Mouse (Mus musculus) hindbrain, embryonic 13.5 days (tissue): ENCODE measurements at regions not wholly inside any gene's neighbourhood (a gene's known extent, or its start where the extent isn't known, plus 50 kb on each side); places are given as distances from the start of the nearest gene placed in this dataset.

ENCODE experiments used
- ATAC-seq: fragments of 200-750 bp; cut with Nextera tagmentation; 2 replicates; pipeline ENCODE4 v1.8.0; 2017; ENCODE audit warnings: moderate TSS enrichment; ENCODE audit not compliant: low FRiP score
- H3K27ac ChIP-seq: fragments of 300-500 bp; sonication (generic); 2 replicates; pipeline ENCODE4 v1.5.1; 2015; ENCODE audit warnings: inconsistent platforms, mild to moderate bottlenecking, moderate library complexity
- H3K27me3 ChIP-seq: fragments of 300-500 bp; sonication (generic); 2 replicates; pipeline ENCODE4 v1.6.1; 2015; ENCODE audit warnings: mild to moderate bottlenecking, inconsistent platforms
- H3K36me3 ChIP-seq: fragments of 300-500 bp; sonication (generic); 2 replicates; pipeline ENCODE4 v1.6.1; 2015; ENCODE audit warnings: mild to moderate bottlenecking, inconsistent platforms
- H3K4me1 ChIP-seq: fragments of 300-500 bp; sonication (generic); replicated peaks from 2 replicates; pipeline ENCODE4 v1.6.1; 2015; ENCODE audit warnings: inconsistent platforms
- H3K4me2 ChIP-seq: fragments of 300-500 bp; sonication (generic); 2 replicates; pipeline ENCODE4 v1.6.1; 2015; ENCODE audit warnings: inconsistent platforms, mild to moderate bottlenecking, moderate library complexity
- H3K4me3 ChIP-seq: fragments of 300-500 bp; sonication (generic); 2 replicates; pipeline ENCODE4 v1.5.1; 2015; ENCODE audit warnings: mild to moderate bottlenecking, inconsistent platforms
- H3K9ac ChIP-seq: fragments of 300-500 bp; sonication (generic); 2 replicates; pipeline ENCODE4 v1.6.1; 2015; ENCODE audit warnings: mild to moderate bottlenecking, inconsistent platforms
- H3K9me3 ChIP-seq: fragments of 300-500 bp; sonication (generic); 2 replicates; pipeline ENCODE4 v1.6.1; 2016; ENCODE audit warnings: inconsistent platforms
- WGBS: fragments of 180-500 bp; shearing (Covaris S2); methylation state at CpG from one replicate; pipeline ENCODE4 v1.1.7; 2015; 5-methylcytosine and 5-hydroxymethylcytosine counted together

- WGBS = 21% methylated on average over 3 of the region's 3 CpGs
- peaks cover 5% of the 10 kb centered on the region; the same call in 1 of the 2 replicates for H3K9me3 ChIP-seq
- no peak overlapping the region for H3K4me2 ChIP-seq
- no peak overlapping the region for H3K27ac ChIP-seq
- H3K9ac ChIP-seq = no peak overlapping the region
- ATAC-seq = no peak
- H3K4me1 ChIP-seq = peaks cover 21% of the 10 kb centered on the region
- peaks cover 17% of the 10 kb centered on the region; the same call in 1 of the 2 replicates for H3K27me3 ChIP-seq
- H3K4me3 ChIP-seq = no peak overlapping the region
- no peaks in the 10 kb centered on the region for H3K36me3 ChIP-seq
These were observed 49.9 kb upstream of the Fzd10 start for GRCm38 (mm10) chr5:128550736-128551135.

GRCm38 (mm10) chr5:128549811-128550210 lies 50.8 kb upstream of the Fzd10 start:
- H3K36me3 ChIP-seq = no peaks in the 10 kb centered on the region
- ATAC-seq = no peak
- H3K9me3 ChIP-seq = peaks cover 5% of the 10 kb centered on the region; the same call in 1 of the 2 replicates
- H3K27ac ChIP-seq = no peak overlapping the region
- peaks cover 17% of the 10 kb centered on the region; the same call in 1 of the 2 replicates for H3K27me3 ChIP-seq
- no peak overlapping the region for H3K4me2 ChIP-seq
- peaks cover 21% of the 10 kb centered on the region for H3K4me1 ChIP-seq
- 82% methylated on average over 11 of the region's 11 CpGs for WGBS
- H3K4me3 ChIP-seq = no peak overlapping the region
- no peak overlapping the region for H3K9ac ChIP-seq

- H3K9me3 ChIP-seq = no peaks in the 10 kb centered on the region
- H3K4me1 ChIP-seq = peaks cover 16% of the 10 kb centered on the region
- H3K36me3 ChIP-seq = no peaks in the 10 kb centered on the region
- no peak for ATAC-seq
- no peak overlapping the region for H3K27ac ChIP-seq
- H3K4me2 ChIP-seq = no peak overlapping the region
- H3K27me3 ChIP-seq = 0 out of 2 replicates have a peak, but pooled peaks cover 4% of the 10 kb centered on the region
- 27% methylated on average over 10 of the region's 10 CpGs for WGBS
- no peak overlapping the region for H3K4me3 ChIP-seq
- peak overlapping the region; percentile 2; the same call in 1 of the 2 replicates for H3K9ac ChIP-seq
These were observed 58.6 kb upstream of the Fzd10 start for GRCm38 (mm10) chr5:128542049-128542448.

GRCm38 (mm10) chr5:128538646-128539045 lies 62.0 kb upstream of the Fzd10 start:
- H3K4me2 ChIP-seq = no peak overlapping the region
- no peaks in the 10 kb centered on the region for H3K36me3 ChIP-seq
- ATAC-seq = no peak
- no peak overlapping the region for H3K9ac ChIP-seq
- peaks cover 23% of the 10 kb centered on the region for H3K4me1 ChIP-seq
- H3K4me3 ChIP-seq = no peak overlapping the region
- H3K27me3 ChIP-seq = no peaks in the 10 kb centered on the region
- 39% methylated on average over 5 of the region's 5 CpGs for WGBS
- H3K9me3 ChIP-seq = no peaks in the 10 kb centered on the region
- no peak overlapping the region for H3K27ac ChIP-seq

- Histone ChIP-seq H3K36me3 (no peaks in the 10 kb centered on the region), H3K27me3 (no peaks in the 10 kb centered on the region), H3K9ac (no peak overlapping the region), H3K4me1 (peaks cover 22% of the 10 kb centered on the region), H3K27ac (no peak overlapping the region; the same call in 1 of the 2 replicates), H3K9me3 (no peaks in the 10 kb centered on the region), H3K4me3 (peak overlapping the region; percentile 11), H3K4me2 (peak overlapping the region; percentile 39)
- 70% methylated on average over 12 of the region's 12 CpGs for WGBS
- ATAC-seq = no peak
These were observed 63.4 kb upstream of the Fzd10 start for GRCm38 (mm10) chr5:128537218-128537617.

GRCm38 (mm10) chr5:128536393-128536792 lies 64.3 kb upstream of the Fzd10 start:
- Histone ChIP-seq H3K4me1 (peaks cover 16% of the 10 kb centered on the region), H3K9ac (no peak overlapping the region), H3K9me3 (no peaks in the 10 kb centered on the region), H3K4me2 (peak overlapping the region; percentile 39), H3K36me3 (no peaks in the 10 kb centered on the region), H3K27me3 (no peaks in the 10 kb centered on the region), H3K4me3 (peak overlapping the region; percentile 11; the same call in 1 of the 2 replicates), H3K27ac (no peak overlapping the region)
- 36% methylated on average over 8 of the region's 8 CpGs for WGBS
- ATAC-seq = no peak

- H3K27ac ChIP-seq = no peak overlapping the region
- H3K27me3 ChIP-seq = 0 out of 2 replicates have a peak, but pooled peaks cover 5% of the 10 kb centered on the region
- no peak overlapping the region for H3K4me3 ChIP-seq
- WGBS = 37% methylated on average over 8 of the region's 9 CpGs
- no peaks in the 10 kb centered on the region for H3K9me3 ChIP-seq
- H3K9ac ChIP-seq = no peak overlapping the region
- H3K4me1 ChIP-seq = peaks cover 16% of the 10 kb centered on the region
- H3K4me2 ChIP-seq = no peak overlapping the region
- no peaks in the 10 kb centered on the region for H3K36me3 ChIP-seq
- no peak for ATAC-seq
These were observed 73.4 kb upstream of the Fzd10 start for GRCm38 (mm10) chr5:128527241-128527640.

- H3K4me3 ChIP-seq = no peak overlapping the region
- WGBS = 79% methylated on average over 5 of the region's 5 CpGs
- H3K36me3 ChIP-seq = no peaks in the 10 kb centered on the region
- H3K9me3 ChIP-seq = no peaks in the 10 kb centered on the region
- no peak for ATAC-seq
- no peak overlapping the region for H3K9ac ChIP-seq
- H3K27ac ChIP-seq = no peak overlapping the region
- H3K27me3 ChIP-seq = 0 out of 2 replicates have a peak, but pooled peaks cover 5% of the 10 kb centered on the region
- peaks cover 16% of the 10 kb centered on the region for H3K4me1 ChIP-seq
- H3K4me2 ChIP-seq = no peak overlapping the region
These were observed 74.2 kb upstream of the Fzd10 start for GRCm38 (mm10) chr5:128526432-128526831.

GRCm38 (mm10) chr5:128524377-128525280 lies 76.0 kb upstream of the Fzd10 start:
- no peaks in the 10 kb centered on the region for H3K36me3 ChIP-seq
- no peak overlapping the region for H3K27ac ChIP-seq
- H3K9ac ChIP-seq = no peak overlapping the region
- peaks cover 16% of the 10 kb centered on the region for H3K4me1 ChIP-seq
- ATAC-seq = peak; percentile 58
- H3K4me2 ChIP-seq = no peak overlapping the region
- 0 out of 2 replicates have a peak, but pooled peaks cover 9% of the 10 kb centered on the region for H3K27me3 ChIP-seq
- 8% methylated on average over 26 of the region's 26 CpGs for WGBS
- H3K4me3 ChIP-seq = no peak overlapping the region
- no peaks in the 10 kb centered on the region for H3K9me3 ChIP-seq

GRCm38 (mm10) chr5:128522667-128523066 lies 78.0 kb upstream of the Fzd10 start:
- H3K9ac ChIP-seq = no peak overlapping the region

GRCm38 (mm10) chr5:128517336-128517735 lies 83.3 kb upstream of the Fzd10 start:
- Histone ChIP-seq H3K36me3 (no peaks in the 10 kb centered on the region), H3K9me3 (no peaks in the 10 kb centered on the region), H3K27ac (no peak overlapping the region), H3K9ac (no peak overlapping the region), H3K4me2 (no peak overlapping the region), H3K4me1 (no peaks in the 10 kb centered on the region), H3K27me3 (peaks cover 21% of the 10 kb centered on the region), H3K4me3 (no peak overlapping the region)
- no peak for ATAC-seq
- 67% methylated on average over 8 of the region's 8 CpGs for WGBS

More at GRCm38 (mm10) chr5:128522667-128523066, 78.0 kb upstream of the Fzd10 start:
- Histone ChIP-seq H3K4me3 (no peak overlapping the region), H3K4me2 (no peak overlapping the region), H3K27ac (no peak overlapping the region), H3K9me3 (no peaks in the 10 kb centered on the region), H3K4me1 (peaks cover 16% of the 10 kb centered on the region), H3K36me3 (no peaks in the 10 kb centered on the region), H3K27me3 (peaks cover 19% of the 10 kb centered on the region; the same call in 1 of the 2 replicates)
- 39% methylated on average over 5 of the region's 5 CpGs for WGBS
- ATAC-seq = no peak

- no peak for ATAC-seq
- Histone ChIP-seq H3K9me3 (no peaks in the 10 kb centered on the region), H3K9ac (no peak overlapping the region), H3K27me3 (peaks cover 21% of the 10 kb centered on the region), H3K4me3 (no peak overlapping the region), H3K36me3 (no peaks in the 10 kb centered on the region), H3K27ac (no peak overlapping the region), H3K4me2 (no peak overlapping the region), H3K4me1 (no peaks in the 10 kb centered on the region)
- WGBS = 5% methylated on average over 2 of the region's 2 CpGs
These were observed 82.5 kb upstream of the Tmem132d start for GRCm38 (mm10) chr5:128515343-128515742.
